Mouse (Mus musculus): ENCODE results near the gene Rims3. TPM values are rescaled to one million over a fixed set of nuclear protein-coding genes. Genes with fewer than 3 reads are reported as not detected.
A peak's percentile ranks its signal among the peaks of the same experiment; 100 is the strongest.

Rims3 gene
- polyA plus RNA-seq, 1 experiment from 2014 or later: 0.95 TPM

DNA sequence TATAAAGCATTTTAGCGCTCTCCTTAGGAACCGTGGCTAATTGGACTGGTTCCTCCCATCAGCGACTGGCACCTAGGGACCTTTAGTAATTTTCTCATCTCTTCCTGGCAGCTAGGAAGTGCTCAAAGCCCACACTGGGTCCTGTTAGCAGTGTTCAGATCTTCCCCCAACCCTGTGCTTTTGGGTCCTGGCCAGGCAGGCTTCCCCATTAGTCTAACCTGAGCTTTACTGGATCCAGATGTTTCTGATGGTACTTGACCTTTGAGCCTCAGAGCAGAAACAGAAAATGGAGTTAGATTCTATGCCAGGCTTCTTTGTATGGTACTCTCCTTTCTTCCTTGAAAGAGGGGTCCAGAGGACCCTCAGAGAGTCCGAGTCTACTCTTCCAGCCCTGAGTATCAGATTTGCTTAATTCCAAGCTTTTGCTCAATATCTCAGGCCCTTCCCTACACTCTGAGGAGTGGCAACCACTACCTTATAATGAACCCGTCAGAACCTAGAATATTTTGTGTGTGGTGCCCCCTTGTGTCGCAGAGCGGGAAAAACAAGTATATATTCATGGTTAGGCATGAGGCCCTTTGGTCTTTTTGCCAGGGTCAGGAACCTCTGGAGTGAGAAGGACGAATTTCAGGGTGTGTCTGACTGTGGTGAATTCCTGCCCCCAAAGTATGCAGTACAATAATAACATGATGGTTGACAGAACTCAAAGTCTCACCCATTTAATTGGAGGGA is 32.9 kb downstream of the Rims3 start:
- ATAC-seq: 0 out of 2 replicates have a peak, but pooled peaks have one; percentile 27
- WGBS: 32% methylated on average over 8 of the region's 8 CpGs
- peak; percentile 74 for TF ChIP-seq CTCF (IDR thresholded peaks at IDR 0.05; ENCODE audit: low read depth)
- no peaks in the 10 kb centered on the region for H3K36me3 ChIP-seq (ENCODE audit: control insufficient read depth, insufficient read depth)
- H3K4me3 ChIP-seq (ENCODE audit: low read depth, low read length): no peak overlapping the region
- no peaks in the 10 kb centered on the region for H3K9me3 ChIP-seq (ENCODE audit: control insufficient read depth)
- no peaks in the 10 kb centered on the region for H3K27me3 ChIP-seq (replicated peaks; ENCODE audit: control insufficient read depth, insufficient read depth, low read length)
- no peaks in the 10 kb centered on the region for H3K4me1 ChIP-seq (replicated peaks; ENCODE audit: control insufficient read depth, insufficient read depth, low read length)
- H3K4me2 ChIP-seq (replicated peaks; ENCODE audit: low read depth): no peak overlapping the region
- H3K9ac ChIP-seq (ENCODE audit: low read depth, low read length): no peak overlapping the region
- no peak overlapping the region for H3K27ac ChIP-seq (ENCODE audit: low read depth, low read length)

GRCm38 (mm10) chr4:120888884-120889283 is 34.3 kb downstream of the Rims3 start:
- H3K9me3 ChIP-seq (ENCODE audit: control insufficient read depth): no peaks in the 10 kb centered on the region
- no peaks in the 10 kb centered on the region for H3K4me1 ChIP-seq (replicated peaks; ENCODE audit: control insufficient read depth, insufficient read depth, low read length)
- H3K27me3 ChIP-seq (replicated peaks; ENCODE audit: control insufficient read depth, insufficient read depth, low read length): no peaks in the 10 kb centered on the region
- no peak overlapping the region for H3K27ac ChIP-seq (ENCODE audit: low read depth, low read length)
- H3K9ac ChIP-seq (ENCODE audit: low read depth, low read length): no peak overlapping the region
- 66% methylated on average over 8 of the region's 8 CpGs for WGBS
- no peaks in the 10 kb centered on the region for H3K36me3 ChIP-seq (ENCODE audit: control insufficient read depth, insufficient read depth)
- no peak for TF ChIP-seq CTCF (IDR thresholded peaks at IDR 0.05; ENCODE audit: low read depth)
- H3K4me2 ChIP-seq (replicated peaks; ENCODE audit: low read depth): no peak overlapping the region
- no peak for ATAC-seq
- H3K4me3 ChIP-seq (ENCODE audit: low read depth, low read length): no peak overlapping the region

GRCm38 (mm10) chr4:120890754-120891440 is 36.3 kb downstream of the Rims3 start:
- H3K27me3 ChIP-seq (replicated peaks; ENCODE audit: control insufficient read depth, insufficient read depth, low read length): no peaks in the 10 kb centered on the region
- no peak overlapping the region for H3K4me3 ChIP-seq (ENCODE audit: low read depth, low read length)
- no peak overlapping the region for H3K4me2 ChIP-seq (replicated peaks; ENCODE audit: low read depth)
- no peak overlapping the region for H3K9ac ChIP-seq (ENCODE audit: low read depth, low read length)
- TF ChIP-seq CTCF (IDR thresholded peaks at IDR 0.05; ENCODE audit: low read depth): no peak
- WGBS: 69% methylated on average over 11 of the region's 11 CpGs
- H3K36me3 ChIP-seq (ENCODE audit: control insufficient read depth, insufficient read depth): no peaks in the 10 kb centered on the region
- no peak overlapping the region for H3K27ac ChIP-seq (ENCODE audit: low read depth, low read length)
- H3K4me1 ChIP-seq (replicated peaks; ENCODE audit: control insufficient read depth, insufficient read depth, low read length): no peaks in the 10 kb centered on the region
- ATAC-seq: no peak
- no peaks in the 10 kb centered on the region for H3K9me3 ChIP-seq (ENCODE audit: control insufficient read depth)

DNA sequence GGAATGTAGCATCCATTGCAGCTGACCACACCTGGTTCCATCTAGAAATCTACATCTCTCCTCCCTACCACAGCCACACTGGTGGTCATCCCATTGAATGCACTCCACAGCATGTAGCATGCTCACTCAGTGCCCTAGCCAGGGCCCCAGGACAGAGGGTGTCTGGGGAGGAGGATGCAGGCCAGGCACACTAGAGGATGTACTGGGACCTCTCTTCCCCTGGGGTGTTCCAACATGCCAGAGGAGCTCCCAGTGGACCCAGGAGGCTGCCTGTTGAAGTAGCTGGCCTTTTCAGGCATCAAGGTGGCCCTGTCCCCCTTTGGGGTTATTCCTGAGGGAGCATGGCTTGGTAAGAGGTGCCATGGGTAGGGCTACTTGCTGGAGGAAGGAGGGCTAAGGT is 37.3 kb downstream of the Rims3 start:
- ATAC-seq: no peak
- TF ChIP-seq CTCF (IDR thresholded peaks at IDR 0.05; ENCODE audit: low read depth): no peak
- H3K36me3 ChIP-seq (ENCODE audit: control insufficient read depth, insufficient read depth): no peaks in the 10 kb centered on the region
- no peak overlapping the region for H3K4me2 ChIP-seq (replicated peaks; ENCODE audit: low read depth)
- no peak overlapping the region for H3K27ac ChIP-seq (ENCODE audit: low read depth, low read length)
- H3K9ac ChIP-seq (ENCODE audit: low read depth, low read length): no peak overlapping the region
- no peaks in the 10 kb centered on the region for H3K27me3 ChIP-seq (replicated peaks; ENCODE audit: control insufficient read depth, insufficient read depth, low read length)
- H3K4me1 ChIP-seq (replicated peaks; ENCODE audit: control insufficient read depth, insufficient read depth, low read length): no peaks in the 10 kb centered on the region
- no peaks in the 10 kb centered on the region for H3K9me3 ChIP-seq (ENCODE audit: control insufficient read depth)
- H3K4me3 ChIP-seq (ENCODE audit: low read depth, low read length): no peak overlapping the region

DNA sequence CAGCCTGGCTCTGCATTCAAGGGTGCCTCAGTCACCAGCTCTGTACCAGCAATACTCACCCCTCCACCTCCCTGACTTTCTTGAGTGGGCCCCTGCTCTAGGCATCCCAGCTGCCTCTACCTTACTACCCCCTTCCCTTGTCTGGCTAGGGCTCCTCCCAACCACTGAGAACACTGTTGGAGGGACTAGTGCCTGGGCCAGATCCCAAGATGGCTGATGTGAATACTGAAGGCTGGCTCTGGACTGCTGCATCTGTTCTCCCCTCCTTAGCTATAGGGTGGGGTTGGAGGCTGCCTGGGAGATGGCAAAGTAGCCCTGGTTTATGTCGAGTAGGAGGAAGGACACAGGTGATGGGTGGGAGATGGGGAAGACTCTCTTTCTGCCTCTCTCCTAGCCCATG is 37.9 kb downstream of the Rims3 start:
- no peak overlapping the region for H3K4me2 ChIP-seq (replicated peaks; ENCODE audit: low read depth)
- no peak for TF ChIP-seq CTCF (IDR thresholded peaks at IDR 0.05; ENCODE audit: low read depth)
- no peak for ATAC-seq
- H3K36me3 ChIP-seq (ENCODE audit: control insufficient read depth, insufficient read depth): no peaks in the 10 kb centered on the region
- H3K9ac ChIP-seq (ENCODE audit: low read depth, low read length): no peak overlapping the region
- H3K9me3 ChIP-seq (ENCODE audit: control insufficient read depth): no peaks in the 10 kb centered on the region
- no peaks in the 10 kb centered on the region for H3K4me1 ChIP-seq (replicated peaks; ENCODE audit: control insufficient read depth, insufficient read depth, low read length)
- no peak overlapping the region for H3K4me3 ChIP-seq (ENCODE audit: low read depth, low read length)
- 33% methylated on average over 1 of the region's 1 CpGs for WGBS
- no peak overlapping the region for H3K27ac ChIP-seq (ENCODE audit: low read depth, low read length)
- no peaks in the 10 kb centered on the region for H3K27me3 ChIP-seq (replicated peaks; ENCODE audit: control insufficient read depth, insufficient read depth, low read length)

DNA sequence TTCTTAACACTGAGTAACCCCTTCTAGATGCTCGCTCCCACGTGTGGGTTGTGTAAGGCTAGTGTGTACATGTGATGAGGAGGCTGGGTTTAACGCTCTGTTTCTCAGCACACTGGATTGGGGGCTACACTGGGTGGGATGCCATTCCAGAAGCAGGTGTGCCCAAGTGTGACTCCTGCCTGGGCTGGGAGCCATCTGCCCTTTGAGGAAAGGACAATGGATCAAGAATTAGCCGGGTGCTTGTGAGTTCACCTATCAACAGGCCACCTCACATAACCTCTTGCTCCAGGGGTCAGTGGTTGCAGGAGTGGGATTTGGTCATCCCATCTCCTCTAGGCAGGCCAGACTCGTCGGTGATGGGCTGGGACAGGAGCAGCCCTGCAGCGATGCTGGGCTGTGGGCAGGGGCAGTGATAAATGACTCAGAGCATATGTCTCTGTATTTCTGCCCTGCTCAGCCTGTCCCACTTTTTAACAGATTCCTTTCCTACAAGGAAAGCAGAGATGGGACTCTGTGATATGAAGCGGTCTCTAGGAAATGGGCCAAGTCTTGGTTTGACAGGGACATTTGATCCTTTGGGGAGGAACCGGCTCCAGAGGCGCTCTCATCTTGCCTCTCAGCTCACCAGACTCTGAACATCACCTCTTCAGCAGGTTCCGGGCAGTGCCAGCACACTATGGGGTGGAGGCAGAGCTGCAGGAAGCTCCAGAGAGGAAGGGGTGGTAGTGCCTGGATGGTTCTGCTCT is 39.2 kb downstream of the Rims3 start:
- H3K4me1 ChIP-seq (replicated peaks; ENCODE audit: control insufficient read depth, insufficient read depth, low read length): no peaks in the 10 kb centered on the region
- H3K9ac ChIP-seq (ENCODE audit: low read depth, low read length): no peak overlapping the region
- no peak for TF ChIP-seq CTCF (IDR thresholded peaks at IDR 0.05; ENCODE audit: low read depth)
- WGBS: 64% methylated on average over 11 of the region's 11 CpGs
- no peaks in the 10 kb centered on the region for H3K36me3 ChIP-seq (ENCODE audit: control insufficient read depth, insufficient read depth)
- no peaks in the 10 kb centered on the region for H3K9me3 ChIP-seq (ENCODE audit: control insufficient read depth)
- H3K4me2 ChIP-seq (replicated peaks; ENCODE audit: low read depth): no peak overlapping the region
- no peak overlapping the region for H3K27ac ChIP-seq (ENCODE audit: low read depth, low read length)
- no peak overlapping the region for H3K4me3 ChIP-seq (ENCODE audit: low read depth, low read length)
- no peak for ATAC-seq
- no peaks in the 10 kb centered on the region for H3K27me3 ChIP-seq (replicated peaks; ENCODE audit: control insufficient read depth, insufficient read depth, low read length)
